Mouse (Mus musculus): ENCODE results near the gene Polr3a. TPM values are rescaled to one million over a fixed set of nuclear protein-coding genes. Genes with fewer than 3 reads are reported as not detected.
A peak's percentile ranks its signal among the peaks of the same experiment; 100 is the strongest.

The Polr3a gene
- total RNA-seq (2021) = 10 to 100 TPM in 1 of 2 experiments, 1 to 10 TPM in 1; 8.8 to 12.9 TPM
- long read RNA-seq, experiment 1, full-length matches to known transcripts = 8 of 16 reads
- long read RNA-seq, experiment 1, partial matches to known transcripts = 5 of 16 reads
- long read RNA-seq, experiment 1, other reads (novel, unspliced or antisense) = 3 of 16 reads
- long read RNA-seq, experiment 2, full-length matches to known transcripts = 8 of 11 reads
- long read RNA-seq, experiment 2, partial matches to known transcripts = 2 of 11 reads
- long read RNA-seq, experiment 2, other reads (novel, unspliced or antisense) = 1 of 11 reads

DNA sequence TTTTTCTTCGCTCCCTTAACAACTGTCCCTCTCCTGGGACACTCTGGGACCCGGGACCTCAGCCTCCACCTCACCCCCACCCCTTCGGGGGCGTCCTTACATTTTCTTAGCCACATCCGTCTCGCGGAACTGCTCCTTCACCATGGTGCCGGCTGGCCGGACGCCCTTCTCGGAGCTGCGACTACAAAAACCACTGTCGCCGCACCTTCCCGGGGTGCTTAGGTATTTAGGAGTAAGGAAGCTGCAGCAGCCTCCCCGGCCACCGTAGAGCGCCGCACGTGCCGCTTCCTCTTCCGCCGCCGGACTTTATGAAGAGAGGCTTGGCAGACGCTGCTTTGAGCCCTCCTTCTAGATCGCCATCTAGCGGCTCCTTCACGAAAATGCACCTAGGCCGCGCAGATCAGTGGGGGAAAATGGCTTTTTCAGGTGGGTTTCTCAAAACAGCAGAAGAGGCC, at the start of gene Polr3a, which contains the start of gene Rps24:
Polr3a (minus strand) TSS at position 286 of the 455 bp plus-strand sequence.
Rps24 (plus strand) TSS at position 353 of the 455 bp plus-strand sequence.
- peak; percentile 86 for DNase-seq

DNA sequence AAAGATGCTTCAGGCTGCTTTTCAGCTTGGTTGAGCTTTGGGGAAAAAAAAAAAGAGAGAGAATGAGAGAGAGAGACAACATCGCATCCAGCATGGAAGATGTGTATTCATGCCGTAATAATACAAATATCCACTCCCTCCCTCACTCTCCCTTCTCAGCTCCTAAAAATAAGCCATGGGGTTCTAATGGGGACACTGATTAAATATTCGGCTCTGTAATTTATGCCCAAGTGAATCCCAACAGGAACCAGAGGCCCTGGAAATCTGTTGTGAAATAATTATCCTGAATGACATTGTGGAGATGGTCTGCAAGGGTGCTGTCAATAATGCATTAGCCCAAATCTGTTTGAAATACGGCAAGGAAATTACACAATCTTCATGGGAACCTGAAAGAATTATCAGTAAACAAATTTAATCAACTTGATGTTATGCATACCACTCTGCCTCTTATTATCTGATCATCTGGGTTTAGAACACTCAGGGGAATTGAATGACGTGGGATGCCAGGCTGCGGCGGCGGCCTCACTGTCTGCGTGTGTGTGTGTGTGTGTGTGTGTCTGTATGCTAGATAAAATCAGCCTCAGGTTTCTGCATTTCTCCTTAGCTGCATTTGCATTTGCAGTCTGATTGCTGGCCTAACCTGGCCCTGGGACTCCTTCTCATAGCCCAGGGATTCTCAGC, 48.1 kb upstream of the Polr3a start:
- no peak for DNase-seq

GRCm38 (mm10) chr14:24530228-24530627, 43.4 kb upstream of the Polr3a start:
- no peak for DNase-seq

DNA sequence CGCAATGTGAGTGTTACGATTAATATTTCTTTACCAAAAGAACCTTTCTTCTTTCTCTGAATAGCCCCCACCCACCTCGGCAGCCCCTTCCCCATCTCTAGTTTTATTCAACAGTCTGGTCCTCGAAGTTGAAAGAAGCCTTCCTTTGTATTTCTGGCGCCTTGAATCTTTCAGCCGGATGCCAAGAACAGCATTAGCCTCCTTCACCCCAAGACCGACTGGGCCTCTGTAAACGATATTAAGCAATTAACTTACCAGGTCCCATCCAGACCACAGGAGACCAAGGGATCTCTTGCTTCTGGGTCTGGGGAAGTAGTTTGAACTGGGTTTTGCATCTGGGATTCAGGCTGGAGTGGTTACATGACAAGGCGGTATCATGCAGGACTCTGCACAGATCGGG, 39.6 kb upstream of the Polr3a start:
- no peak for DNase-seq

DNA sequence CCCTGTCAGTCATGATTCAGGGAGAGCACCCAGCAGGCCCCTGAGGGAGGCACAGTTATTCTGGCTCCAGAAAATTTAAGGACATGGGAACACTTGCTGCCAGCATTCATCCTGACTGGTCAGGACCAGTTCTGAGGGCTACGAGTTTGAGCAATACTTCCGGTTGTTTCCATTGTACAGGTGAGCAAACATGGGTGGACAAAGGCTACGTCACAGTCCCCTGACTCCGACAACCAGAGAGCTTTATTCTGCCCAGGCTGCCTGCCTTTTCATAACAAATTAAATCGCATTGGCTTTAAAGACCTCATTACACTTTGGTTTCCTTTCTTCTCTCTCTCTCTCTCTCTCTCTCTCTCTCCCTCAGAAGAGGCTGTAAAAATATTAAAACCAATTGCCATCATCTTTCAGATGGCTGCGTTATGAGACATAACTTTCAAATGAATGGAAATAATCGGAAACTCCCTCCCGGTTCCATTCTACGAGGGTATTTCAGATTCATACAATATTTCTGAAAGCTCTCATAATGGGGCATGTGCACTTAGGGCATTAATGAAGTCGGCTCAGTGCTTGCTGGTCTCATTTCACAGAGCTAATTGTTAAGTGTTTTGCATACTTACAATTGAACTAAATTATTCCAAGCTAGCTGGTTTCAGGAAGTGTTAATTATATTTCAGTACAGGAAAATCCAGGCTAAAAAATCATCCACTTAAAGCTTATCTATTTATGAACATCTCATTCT, 39.0 kb upstream of the Polr3a start:
- DNase-seq = no peak

- no peak for DNase-seq
These were observed 38.3 kb upstream of the Polr3a start for GRCm38 (mm10) chr14:24525137-24525536.

DNA sequence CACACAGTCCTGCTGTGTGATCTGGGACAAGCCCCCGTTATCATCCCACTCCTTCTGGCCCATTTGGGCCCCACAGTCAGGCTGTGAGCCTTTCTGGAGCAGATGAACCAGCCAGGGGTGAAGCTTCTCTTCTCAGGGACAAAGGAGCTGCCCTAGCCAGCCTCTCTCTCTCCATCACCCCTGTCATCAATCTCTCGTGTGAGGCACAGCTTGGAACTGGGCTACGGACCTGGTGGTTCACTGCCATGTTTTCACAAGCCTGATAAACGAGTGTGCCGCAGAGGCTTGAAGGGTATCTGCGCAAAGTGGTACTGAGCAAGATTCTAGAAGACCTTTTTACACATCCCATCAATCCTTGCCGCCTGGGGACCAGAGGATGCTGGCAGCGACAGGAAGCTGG, 34.7 kb upstream of the Polr3a start:
- DNase-seq = no peak

- DNase-seq = no peak
These were observed 25.8 kb upstream of the Polr3a start for GRCm38 (mm10) chr14:24512527-24513161.

DNA sequence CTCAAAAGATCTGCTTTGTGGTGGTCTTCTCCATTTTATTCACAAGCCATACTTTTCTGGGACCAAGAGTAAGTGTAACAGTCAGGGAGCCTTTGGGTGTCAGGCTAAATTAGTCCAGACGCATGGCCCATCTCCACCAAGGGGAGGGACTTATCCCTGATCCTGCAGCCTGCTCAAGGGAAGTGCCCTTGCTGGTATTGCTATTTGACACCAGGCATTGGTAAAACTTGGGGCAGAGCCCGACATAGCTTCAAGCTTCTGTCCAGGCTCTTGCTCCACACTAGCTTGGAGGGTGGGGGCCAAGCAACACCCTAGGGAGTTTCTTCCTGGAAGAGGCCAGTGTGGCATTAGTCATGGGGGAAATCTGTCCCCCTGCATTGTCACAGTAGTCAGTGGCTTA, 23.8 kb upstream of the Polr3a start:
- no peak for DNase-seq

- DNase-seq = no peak
These were observed 23.4 kb upstream of the Polr3a start for GRCm38 (mm10) chr14:24510218-24510617.

DNA sequence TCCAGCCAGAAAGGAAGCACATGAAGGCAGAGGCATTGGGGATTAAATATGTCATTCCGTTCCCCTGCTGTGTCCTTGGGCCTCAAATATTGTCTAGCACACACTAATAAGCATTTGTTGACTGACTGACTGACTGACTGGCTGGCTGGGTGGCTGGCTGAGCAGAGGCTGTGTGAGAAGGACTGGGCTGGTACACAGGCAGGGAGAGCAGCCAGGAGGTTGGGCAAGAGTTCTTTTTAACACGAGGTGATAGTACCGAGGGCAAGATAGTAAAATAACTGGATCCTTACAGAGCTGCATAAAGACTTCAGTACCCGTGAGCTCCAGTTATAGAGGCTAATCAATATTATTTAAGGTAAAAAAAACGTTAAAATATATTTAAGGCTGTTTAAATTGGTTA, 22.7 kb upstream of the Polr3a start:
- no peak for DNase-seq

- no peak for DNase-seq
These were observed 21.4 kb upstream of the Polr3a start for GRCm38 (mm10) chr14:24508070-24508773.

GRCm38 (mm10) chr14:24507452-24508069, 20.7 kb upstream of the Polr3a start:
- no peak for DNase-seq

- DNase-seq = no peak
These were observed 14.4 kb upstream of the Polr3a start for GRCm38 (mm10) chr14:24501256-24501655.

GRCm38 (mm10) chr14:24500845-24501186, 14.0 kb upstream of the Polr3a start:
- DNase-seq = no peak

DNA sequence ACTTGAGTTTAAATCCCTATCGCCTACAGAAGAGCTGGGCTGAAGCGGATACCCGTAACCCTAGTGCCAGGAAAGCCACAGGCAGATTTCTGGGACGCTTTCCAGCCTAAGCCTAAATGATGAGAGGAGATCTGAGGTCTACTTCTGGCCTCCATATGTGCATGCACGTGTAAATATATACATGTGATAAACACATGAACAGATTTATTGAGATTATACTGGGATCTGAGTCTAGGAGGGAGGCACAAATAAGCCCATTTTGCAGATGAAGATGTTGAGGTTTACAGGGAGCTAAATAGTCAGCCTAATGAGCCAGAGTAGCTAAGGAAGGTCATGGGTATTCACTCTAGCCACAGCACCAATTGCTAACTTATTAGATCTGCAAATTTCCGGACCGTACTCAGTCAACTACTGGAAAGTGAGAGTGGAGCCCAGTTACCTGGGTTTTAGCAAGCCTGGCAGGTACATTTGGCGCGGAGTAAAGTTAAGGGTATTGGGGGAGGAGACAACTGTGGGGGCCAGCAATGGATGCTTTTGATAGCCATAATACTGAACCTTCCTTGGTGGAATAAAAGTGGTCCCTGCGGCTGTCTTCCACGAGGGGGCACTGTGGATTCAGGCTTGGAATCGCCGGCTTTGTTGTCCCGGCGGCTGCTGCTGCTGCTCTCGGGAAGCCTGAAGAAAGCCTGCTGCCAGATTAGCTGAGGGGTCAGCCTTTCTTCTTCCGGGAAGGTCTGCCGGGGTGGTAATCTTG, 13.4 kb upstream of the Polr3a start:
- peak; percentile 88 for DNase-seq

DNA sequence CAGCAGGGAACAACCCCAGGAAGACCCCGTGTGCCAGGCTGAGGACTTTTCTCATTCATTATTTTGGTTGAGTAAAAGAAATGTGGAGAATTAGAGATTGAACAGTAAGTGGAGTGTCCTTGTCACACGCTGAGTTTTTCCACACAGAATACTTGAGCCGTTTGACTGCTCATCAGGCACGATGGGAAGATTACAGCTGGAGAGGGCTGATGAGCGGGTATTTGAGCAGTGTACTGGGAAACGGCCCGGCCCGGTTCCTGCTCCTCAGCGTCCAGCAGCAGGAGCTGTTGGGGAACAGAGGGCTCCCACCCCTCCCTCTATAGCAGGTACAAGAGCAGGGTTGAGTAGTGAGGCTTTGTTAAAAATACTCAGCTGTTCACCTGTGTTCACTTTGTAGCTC, 12.6 kb upstream of the Polr3a start:
- no peak for DNase-seq

DNA sequence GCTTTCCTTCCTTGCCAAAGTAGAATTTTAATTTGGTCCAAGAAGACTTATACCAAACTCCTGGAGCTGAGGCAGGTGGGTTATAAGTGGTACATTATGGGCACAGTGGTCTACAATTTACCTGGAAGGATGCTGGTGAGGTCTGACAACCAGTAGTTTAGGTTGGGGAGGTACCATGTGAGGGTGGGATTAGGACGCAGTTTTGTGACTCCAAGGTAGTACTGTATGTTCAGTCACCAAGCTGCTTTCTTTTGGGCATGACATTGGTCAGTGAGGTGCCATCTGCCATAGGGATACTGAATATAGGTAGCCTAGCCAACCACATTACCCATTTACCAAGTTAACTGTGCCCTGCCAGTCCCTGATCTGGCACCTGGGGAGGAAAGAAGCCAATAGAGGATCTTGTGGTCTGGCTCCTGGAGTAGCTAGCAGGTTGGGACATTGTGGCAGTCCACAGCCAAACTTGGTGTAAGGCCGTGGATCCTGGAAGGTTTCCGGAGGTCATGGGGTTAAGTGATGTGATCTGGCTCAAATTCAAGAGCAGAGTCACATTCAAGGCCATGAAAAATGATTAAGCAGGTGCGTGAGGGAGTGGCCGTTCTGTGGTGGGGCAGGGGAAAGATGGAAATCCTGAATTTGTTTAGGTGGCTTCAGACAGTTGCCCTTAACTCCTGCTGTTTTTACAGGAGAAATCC, 11.8 kb upstream of the Polr3a start:
- no peak for DNase-seq

GRCm38 (mm10) chr14:24497443-24497842, 10.6 kb upstream of the Polr3a start:
- no peak for DNase-seq

DNA sequence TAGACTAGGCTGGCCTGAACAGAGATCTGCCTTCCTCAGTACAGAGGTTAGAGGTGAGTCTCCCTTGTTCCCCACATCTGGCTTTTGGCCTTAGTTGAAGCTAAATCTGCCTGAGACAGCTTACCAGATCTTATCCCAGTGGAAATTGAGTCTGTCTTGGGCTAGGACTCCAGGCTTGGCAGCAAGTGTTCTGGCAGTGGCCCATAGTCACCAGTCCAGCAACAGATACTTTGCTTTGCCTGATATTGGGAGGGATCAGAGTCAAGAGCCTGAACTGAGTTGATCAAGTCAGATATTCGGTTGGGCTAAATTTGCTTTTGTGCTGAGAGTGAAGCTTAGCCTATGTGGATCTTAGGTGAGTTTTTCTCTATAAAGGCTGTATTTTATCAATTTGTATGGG, 9.6 kb upstream of the Polr3a start:
- peak; percentile 42 for DNase-seq

All from gastrocnemius, postnatal 10 days (tissue).